Mouse (Mus musculus) liver, adult (tissue): ENCODE results near the gene Rmnd5b.

Experiments used
- GATA4 ChIP-seq: IDR thresholded peaks from 2 replicates; pipeline ENCODE4 v1.6.1; 2014; ENCODE audit warnings: mild to moderate bottlenecking, low read length; ENCODE audit not compliant: insufficient replicate concordance

Gene Rmnd5b

DNA sequence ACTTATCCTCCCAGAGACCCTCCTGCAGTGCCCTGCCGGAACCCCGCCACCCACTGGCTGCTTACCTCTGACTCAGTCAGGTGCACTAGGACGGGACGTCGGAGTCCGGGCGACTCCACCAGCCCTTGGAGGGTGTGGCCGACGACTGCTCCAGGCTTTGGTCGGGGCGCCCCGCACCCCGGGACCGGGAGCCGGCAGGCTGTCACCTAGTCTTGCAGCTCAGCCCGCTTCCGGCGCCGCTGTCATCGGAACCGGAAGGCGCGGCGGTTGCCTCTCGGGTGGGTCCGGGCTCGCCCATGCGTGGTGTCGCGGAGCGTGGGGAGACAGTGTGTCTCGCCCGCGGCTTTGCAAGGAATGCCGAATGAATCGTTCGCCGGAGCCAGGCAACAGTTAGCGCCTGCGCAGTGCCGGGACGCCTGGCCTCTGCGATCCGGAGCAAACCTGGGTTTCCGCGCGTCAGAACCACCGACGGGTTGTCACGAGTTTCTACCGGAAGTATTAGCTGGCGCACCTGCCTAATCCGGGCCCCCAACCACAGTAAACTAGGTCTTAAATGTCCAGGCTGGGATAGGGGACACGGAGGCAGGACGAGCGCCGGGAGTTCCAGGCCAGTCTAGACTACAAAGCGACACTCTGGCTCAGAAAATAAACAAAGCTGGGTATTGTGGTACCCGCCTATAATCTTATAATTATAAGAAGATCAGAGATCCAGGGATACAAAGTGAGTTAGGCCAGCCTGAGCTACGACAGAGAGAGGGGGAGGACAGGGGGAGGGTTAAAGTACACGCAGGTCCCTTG lies at the start of gene Rmnd5b:
Rmnd5b (minus strand) TSS at position 372 of the 798 bp plus-strand sequence.
- TF ChIP-seq GATA4 = no peak

DNA sequence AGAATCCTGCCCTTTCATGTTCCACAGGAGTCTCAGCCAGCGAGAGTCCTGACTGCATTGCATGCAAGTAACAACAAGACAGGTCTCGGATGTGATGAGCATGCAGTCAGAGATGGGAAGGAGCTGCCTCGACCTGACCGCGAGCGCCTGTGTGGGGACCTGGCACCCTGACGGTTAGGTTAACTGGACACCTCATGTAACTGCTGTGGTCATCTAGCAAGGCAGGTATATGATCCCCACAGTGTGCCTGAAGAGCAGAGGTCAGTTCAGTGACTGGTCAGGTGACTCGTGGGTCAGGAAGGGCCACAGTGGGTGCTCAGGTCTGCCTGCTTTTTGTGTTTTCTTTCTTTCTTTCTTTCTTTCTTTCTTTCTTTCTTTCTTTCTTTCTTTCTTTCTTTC lies 46.3 kb upstream of the Rmnd5b start:
- TF ChIP-seq GATA4 = no peak

DNA sequence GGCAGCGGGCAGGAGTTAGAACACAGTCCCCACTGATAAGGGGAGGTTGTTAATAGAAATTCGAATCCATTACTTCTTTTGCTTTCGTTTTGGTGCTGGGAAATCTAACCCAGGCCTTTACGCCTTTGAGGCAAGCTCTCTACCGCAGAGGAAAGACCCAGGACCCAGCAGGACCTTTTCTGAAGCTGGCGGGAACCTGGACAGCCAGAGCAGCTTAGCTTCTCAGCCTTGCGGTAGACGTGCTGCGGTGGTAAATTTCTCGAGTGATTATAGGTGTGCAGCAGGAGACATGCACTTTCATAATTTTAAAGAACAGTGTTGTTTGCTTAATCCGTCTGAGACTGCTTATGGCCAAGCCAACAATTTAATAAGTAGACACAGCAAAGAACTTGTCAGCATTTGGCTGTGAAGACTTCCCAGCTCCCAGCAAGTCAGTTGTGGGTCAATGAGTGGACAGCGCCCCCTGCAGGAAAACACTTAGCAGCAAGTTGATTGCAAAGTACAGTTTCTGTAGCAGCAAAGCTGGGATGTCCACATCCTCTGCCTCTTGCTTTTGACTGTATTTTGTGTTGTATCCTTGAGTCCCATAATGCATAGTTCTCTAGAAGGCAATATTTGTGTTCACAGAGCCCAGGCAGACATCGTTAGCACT lies 45.8 kb upstream of the Rmnd5b start:
- no peak for TF ChIP-seq GATA4

DNA sequence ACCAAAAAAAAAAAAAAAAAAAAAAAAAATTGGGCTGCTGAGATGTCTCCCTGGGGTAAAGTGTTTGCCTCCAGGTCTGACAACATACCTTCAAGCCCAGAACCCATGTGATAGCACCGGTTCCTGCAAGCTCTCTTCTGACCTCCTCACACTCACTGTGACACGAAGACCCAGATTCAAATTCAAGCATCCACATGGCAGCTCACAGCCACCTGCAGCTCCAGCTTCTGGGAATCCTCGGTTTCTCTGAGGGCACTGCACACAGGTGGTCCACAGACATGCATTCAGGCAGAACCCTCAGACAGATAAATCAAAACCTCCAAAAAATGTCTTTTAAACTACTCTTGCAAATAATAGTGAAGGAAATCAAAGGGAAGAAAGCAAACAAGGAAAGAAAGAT lies 43.8 kb upstream of the Rmnd5b start:
- no peak for TF ChIP-seq GATA4

DNA sequence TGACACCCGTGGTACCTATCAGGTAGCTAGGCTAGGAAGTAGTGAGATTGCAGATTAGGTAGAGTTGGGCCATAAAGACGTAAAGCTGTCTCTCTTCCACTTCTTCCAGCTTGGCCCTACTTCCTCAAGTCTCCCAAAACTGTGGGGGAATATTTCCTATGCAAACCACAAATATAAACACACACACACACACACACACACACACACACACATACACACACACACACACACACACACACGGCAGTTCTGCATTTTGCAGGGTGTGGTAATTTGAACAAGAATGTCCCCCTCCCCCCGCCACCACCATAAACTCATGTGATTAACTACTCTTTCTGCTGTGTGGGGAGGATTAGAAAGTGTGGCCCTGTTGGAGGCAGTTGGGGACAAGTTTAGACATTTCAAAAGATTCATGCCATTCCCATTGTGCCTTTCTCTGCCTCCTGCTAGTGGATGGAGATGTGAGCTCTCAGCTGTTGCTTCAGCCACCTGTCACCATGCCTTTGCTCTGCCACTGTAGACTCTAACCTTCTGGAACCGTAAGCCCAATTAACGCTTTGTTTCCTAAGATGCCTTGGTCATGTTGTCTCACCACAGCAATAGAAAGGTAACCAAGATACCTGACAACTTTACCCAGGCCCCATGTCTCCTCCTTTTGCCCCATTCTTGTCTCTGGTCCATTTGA lies 42.2 kb upstream of the Rmnd5b start:
- TF ChIP-seq GATA4 = no peak

DNA sequence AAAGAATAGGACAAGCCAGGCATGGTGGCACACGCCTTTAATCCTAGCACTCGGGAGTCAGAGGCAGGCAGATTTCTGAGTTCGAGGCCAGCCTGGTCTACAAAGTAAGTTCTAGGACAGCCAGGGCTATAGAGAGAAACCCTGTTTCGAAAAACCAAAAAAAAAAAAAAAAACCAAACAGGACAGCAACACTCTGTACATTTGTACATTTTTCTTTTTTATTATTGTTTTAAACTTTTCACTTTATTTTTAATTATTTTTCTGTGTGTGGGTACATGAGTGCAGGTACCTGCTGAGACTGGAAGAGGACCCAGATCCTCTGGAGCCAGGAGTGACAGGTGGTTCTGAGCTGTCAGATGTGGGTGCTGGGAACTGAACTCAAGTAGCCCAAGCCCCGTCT lies 39.7 kb upstream of the Rmnd5b start:
- TF ChIP-seq GATA4 = no peak

DNA sequence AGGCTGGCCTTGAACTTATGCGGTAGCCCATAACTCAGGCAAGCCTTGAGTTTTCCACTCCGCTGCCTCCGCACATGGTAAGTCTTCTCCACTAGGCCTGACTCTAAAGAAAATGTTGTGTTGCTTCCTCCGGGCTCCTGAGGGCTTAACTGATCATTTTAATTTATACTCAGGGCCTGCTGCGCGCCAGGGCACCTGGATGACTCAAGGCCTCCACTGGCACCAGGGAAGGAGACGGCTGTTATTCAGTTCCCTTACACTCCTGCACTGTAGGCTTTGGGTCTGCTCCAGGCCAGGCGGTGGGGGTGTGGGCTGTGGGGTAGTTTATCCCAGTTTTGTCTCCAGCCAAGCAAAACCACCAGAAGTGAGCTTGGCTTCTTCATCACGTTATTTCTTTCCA lies 37.6 kb upstream of the Rmnd5b start:
- TF ChIP-seq GATA4 = no peak

DNA sequence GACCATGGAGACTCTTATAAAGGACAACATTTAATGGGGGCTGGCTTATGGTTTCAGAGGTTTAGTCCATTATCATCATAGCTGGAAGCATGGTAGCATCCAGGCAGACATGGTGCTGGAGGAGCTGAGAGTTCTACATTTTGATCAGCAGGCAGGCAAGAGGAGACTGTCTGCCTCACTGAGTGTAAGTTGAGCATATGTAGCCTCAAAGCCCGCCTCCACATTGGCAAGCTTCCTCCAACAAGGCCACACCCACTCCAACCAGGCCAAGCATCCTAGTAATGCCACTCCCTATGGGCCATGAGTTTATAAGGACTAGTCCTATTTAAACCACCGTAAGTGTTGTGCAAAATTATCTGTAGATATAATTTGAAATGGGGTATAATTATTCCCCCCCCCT lies 35.7 kb upstream of the Rmnd5b start:
- TF ChIP-seq GATA4 = no peak

DNA sequence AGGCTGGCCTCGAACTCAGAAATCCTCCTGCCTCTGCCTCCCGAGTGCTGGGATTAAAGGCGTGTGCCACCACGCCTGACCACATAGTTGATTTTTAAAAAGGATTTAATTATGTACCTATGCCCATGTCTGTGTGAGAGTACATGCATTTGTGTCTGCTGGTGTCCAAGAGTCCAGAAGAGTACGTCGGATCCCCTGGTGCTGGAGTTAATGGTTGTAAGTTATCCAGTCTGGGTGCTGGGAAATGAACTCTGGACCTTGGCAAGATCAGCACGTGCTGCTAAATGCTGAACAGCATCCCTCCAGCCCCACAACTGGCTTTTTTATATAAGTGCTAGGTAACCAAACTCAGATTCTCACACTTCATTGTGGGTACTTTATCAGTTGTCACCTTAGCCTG lies 35.1 kb upstream of the Rmnd5b start:
- TF ChIP-seq GATA4 = no peak

DNA sequence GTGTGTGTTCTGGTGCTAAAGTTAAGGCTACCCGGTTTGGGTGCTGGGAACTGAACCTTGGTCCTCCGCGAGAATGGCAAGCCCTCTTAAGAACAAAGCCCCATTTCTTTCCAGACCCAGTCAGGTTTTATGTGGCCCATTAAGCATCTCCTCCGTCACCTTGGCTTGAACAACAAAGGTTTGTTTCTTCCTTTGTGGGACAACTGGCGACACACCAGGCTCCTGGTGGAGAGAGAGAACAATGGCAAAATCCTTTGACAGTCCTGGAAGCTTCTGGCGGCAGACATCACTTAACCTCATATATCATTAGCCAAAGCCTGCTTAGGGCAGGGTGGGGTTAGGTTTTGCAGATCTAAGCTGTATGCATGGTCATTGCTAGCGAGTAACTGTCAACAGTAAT lies 26.9 kb upstream of the Rmnd5b start:
- TF ChIP-seq GATA4 = no peak

DNA sequence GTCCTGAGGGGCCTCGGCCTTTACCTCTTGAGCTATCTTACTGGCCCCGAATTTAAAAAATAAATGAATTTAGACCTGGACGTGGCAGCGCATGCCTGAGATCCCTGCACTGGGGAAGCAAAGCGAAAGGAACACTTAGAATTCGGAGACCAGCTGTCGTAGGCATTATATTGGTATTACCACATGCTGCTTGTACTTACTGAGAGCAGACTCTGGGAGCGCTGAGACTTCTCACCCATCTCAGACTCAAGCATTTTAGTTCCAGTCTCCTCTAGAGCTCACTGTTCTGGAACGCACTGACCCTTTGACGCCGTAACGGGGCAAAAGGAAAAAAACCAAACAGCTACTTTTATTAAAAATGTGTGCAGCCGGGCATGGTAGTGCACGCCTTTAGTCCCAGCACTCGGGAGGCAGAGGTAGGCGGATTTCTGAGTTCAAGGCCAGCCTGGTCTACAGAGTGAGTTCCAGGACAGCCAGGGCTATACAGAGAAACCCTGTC lies 26.2 kb upstream of the Rmnd5b start:
- no peak for TF ChIP-seq GATA4

DNA sequence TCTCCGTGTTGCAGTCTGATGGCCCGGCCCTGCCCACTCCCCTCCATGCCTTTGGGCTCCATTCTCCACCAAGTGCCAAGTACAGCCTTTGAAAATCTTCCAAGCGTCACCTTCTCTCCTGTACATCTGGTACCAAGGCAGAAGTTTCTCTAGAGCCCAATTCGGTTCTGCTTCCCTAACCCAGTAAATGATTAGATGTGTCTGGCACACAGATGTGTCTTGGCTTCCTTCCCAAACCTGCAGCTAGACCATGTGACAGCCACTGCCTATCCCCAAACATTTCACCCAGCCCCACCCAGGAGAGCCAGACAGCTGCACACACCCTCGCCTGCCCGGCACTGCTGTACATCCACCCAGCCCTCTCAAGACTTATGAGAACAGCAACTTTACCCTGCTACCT lies 23.0 kb upstream of the Rmnd5b start:
- TF ChIP-seq GATA4 = no peak

DNA sequence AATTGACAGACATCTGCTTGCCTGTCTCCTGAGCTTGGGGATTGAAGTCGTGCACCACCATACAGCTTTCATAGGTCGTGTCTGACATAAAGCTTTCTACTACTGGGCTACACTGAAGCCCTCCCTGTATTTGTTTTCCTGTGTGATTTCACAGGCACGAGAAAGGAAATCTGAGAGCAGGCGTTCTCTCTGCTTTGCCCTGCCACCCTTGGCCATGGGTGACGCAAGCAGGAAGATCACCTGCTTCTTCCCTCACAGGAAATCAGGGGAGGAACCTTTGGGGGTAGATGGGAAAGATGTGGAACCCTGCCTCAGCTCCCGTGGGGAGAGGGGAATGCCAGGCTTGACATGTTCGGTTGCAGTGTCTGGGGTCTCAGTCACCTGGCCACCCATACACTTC lies 22.6 kb upstream of the Rmnd5b start:
- no peak for TF ChIP-seq GATA4

DNA sequence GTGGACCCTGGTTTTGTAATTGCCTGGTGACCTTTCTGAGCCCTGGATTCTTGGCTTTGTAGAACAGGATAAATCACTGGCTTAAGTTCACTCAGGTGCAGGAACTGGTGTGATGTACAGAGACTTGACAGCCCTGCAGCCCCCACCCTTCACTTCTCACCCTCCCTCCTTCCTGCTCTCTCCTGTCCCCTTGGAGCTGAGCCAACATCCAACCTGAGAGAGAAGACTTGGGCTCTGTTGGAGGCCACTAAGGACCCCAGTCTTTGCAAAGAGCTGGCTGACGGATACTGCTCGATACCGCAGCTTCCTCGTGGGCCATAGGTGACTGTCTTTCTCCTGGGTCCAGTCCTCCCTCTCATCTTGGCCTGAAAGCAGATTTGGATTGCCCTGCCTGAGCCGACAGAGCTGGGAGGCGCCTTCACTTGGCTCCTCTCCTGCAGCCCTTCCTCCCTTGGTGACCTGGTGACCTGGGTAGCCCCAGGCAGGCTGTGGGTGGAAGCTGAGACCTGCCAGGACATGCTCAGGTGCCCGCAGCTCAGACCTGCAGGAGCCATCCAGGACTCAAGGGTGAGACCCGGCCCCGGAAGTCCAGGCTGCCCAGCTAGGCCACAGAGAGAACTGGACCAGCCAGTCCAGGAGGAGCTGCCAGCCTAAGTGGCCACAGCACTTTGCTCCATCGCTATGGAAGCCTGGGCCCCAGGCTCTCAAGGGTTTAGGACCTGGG lies 21.3 kb upstream of the Rmnd5b start:
- no peak for TF ChIP-seq GATA4

DNA sequence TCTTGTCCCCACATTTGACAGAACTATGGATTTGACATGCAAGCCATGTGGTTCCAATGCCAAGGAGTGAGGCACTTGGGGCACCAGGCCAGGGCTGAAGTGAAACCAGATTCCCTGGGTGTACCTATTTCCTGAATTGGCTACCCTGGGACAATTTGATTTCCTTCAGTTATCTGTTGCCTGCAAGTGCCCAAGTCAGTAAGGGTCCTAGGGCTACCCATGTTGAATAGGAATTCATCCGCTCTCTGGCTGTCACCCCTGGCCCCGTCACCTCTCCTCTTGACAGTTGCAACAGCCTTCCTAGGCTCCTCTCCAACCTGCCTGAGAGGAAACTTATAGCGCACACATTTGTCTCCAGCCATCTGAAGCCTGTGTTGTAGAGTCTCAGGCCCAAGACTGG lies 19.2 kb upstream of the Rmnd5b start:
- no peak for TF ChIP-seq GATA4
